Mouse (Mus musculus): ENCODE measurements around the gene Prpf3. TPM values are rescaled to one million over a fixed set of nuclear protein-coding genes. Genes with fewer than 3 reads are reported as not detected.

The Prpf3 gene
- polyA plus RNA-seq, 1 experiment from 2014 or later, result 36.1 TPM

GRCm38 (mm10) chr3:95851317-95851716 is 4.4 kb downstream of the Prpf3 start:
- no peak overlapping the region for H3K27ac ChIP-seq (replicated peaks)
- WGBS, result 97% methylated on average over 8 of the region's 8 CpGs
- H3K4me1 ChIP-seq (replicated peaks), result peaks cover 12% of the 10 kb centered on the region
- H3K36me3 ChIP-seq, result peaks cover 69% of the 10 kb centered on the region
- no peak overlapping the region for H3K4me3 ChIP-seq
- no peaks in the 10 kb centered on the region for H3K9me3 ChIP-seq
- H3K27me3 ChIP-seq, result no peaks in the 10 kb centered on the region
- ATAC-seq (ENCODE audit: low read depth), result no peak
- H3K9ac ChIP-seq, result no peak overlapping the region
- H3K4me2 ChIP-seq, result no peak overlapping the region

GRCm38 (mm10) chr3:95850611-95851010 is 5.1 kb downstream of the Prpf3 start:
- WGBS, result 92% methylated on average over 4 of the region's 4 CpGs

GRCm38 (mm10) chr3:95842503-95843214 is 13.0 kb downstream of the Prpf3 start:
- H3K4me3 ChIP-seq, result no peak overlapping the region
- H3K9me3 ChIP-seq, result no peaks in the 10 kb centered on the region
- no peaks in the 10 kb centered on the region for H3K4me1 ChIP-seq (replicated peaks)
- peaks cover 92% of the 10 kb centered on the region for H3K36me3 ChIP-seq
- no peak for ATAC-seq (ENCODE audit: low read depth)
- H3K9ac ChIP-seq, result no peak overlapping the region
- H3K4me2 ChIP-seq, result no peak overlapping the region
- no peaks in the 10 kb centered on the region for H3K27me3 ChIP-seq
- WGBS, result 89% methylated on average over 3 of the region's 3 CpGs
- H3K27ac ChIP-seq (replicated peaks), result no peak overlapping the region

More at GRCm38 (mm10) chr3:95850611-95851010, 5.1 kb downstream of the Prpf3 start:
- no peak for ATAC-seq (ENCODE audit: low read depth)
- Histone ChIP-seq H3K27me3 (no peaks in the 10 kb centered on the region), H3K9me3 (no peaks in the 10 kb centered on the region), H3K27ac (replicated peaks) (no peak overlapping the region), H3K9ac (no peak overlapping the region), H3K4me3 (no peak overlapping the region), H3K4me1 (replicated peaks) (peaks cover 9% of the 10 kb centered on the region), H3K4me2 (no peak overlapping the region), H3K36me3 (peaks cover 76% of the 10 kb centered on the region)

- H3K4me2 ChIP-seq, result no peak overlapping the region
- no peaks in the 10 kb centered on the region for H3K9me3 ChIP-seq
- no peak for ATAC-seq (ENCODE audit: low read depth)
- H3K9ac ChIP-seq, result no peak overlapping the region
- no peak overlapping the region for H3K27ac ChIP-seq (replicated peaks)
- H3K4me3 ChIP-seq, result no peak overlapping the region
- no peaks in the 10 kb centered on the region for H3K27me3 ChIP-seq
- peaks cover 88% of the 10 kb centered on the region for H3K36me3 ChIP-seq
- WGBS, result 95% methylated on average over 2 of the region's 2 CpGs
- H3K4me1 ChIP-seq (replicated peaks), result no peaks in the 10 kb centered on the region
Observed at GRCm38 (mm10) chr3:95839250-95839649, 16.4 kb downstream of the Prpf3 start.

- Histone ChIP-seq H3K9me3 (no peaks in the 10 kb centered on the region), H3K36me3 (peaks cover 66% of the 10 kb centered on the region), H3K27ac (replicated peaks) (no peak overlapping the region), H3K4me2 (no peak overlapping the region), H3K4me1 (replicated peaks) (no peaks in the 10 kb centered on the region), H3K27me3 (no peaks in the 10 kb centered on the region), H3K9ac (no peak overlapping the region), H3K4me3 (no peak overlapping the region)
- WGBS, result 97% methylated on average over 4 of the region's 4 CpGs
- no peak for ATAC-seq (ENCODE audit: low read depth)
Observed at GRCm38 (mm10) chr3:95829053-95829452, 26.6 kb downstream of the Prpf3 start.

- no peak overlapping the region for H3K4me3 ChIP-seq
- H3K9me3 ChIP-seq, result no peaks in the 10 kb centered on the region
- H3K27me3 ChIP-seq, result no peaks in the 10 kb centered on the region
- H3K27ac ChIP-seq (replicated peaks), result no peak overlapping the region
- no peak for ATAC-seq (ENCODE audit: low read depth)
- no peaks in the 10 kb centered on the region for H3K4me1 ChIP-seq (replicated peaks)
- H3K36me3 ChIP-seq, result peaks cover 38% of the 10 kb centered on the region
- no peak overlapping the region for H3K9ac ChIP-seq
- WGBS, result 58% methylated on average over 2 of the region's 2 CpGs
- no peak overlapping the region for H3K4me2 ChIP-seq
Observed at GRCm38 (mm10) chr3:95826275-95826674, 29.4 kb downstream of the Prpf3 start.

- ATAC-seq (ENCODE audit: low read depth), result peak; percentile 26
- Histone ChIP-seq H3K4me1 (replicated peaks) (peaks cover 33% of the 10 kb centered on the region), H3K9ac (peak overlapping the region; percentile 78), H3K4me2 (peak overlapping the region; percentile 60), H3K4me3 (peak overlapping the region; percentile 69), H3K9me3 (no peaks in the 10 kb centered on the region), H3K27me3 (no peaks in the 10 kb centered on the region), H3K36me3 (no peaks in the 10 kb centered on the region), H3K27ac (replicated peaks) (peak overlapping the region; percentile 100)
- WGBS, result 39% methylated on average over 10 of the region's 10 CpGs
Observed at GRCm38 (mm10) chr3:95820046-95821010, 35.4 kb downstream of the Prpf3 start.

GRCm38 (mm10) chr3:95819351-95819985 is 36.2 kb downstream of the Prpf3 start:
- Histone ChIP-seq H3K4me3 (peak overlapping the region; percentile 69), H3K4me1 (replicated peaks) (peaks cover 36% of the 10 kb centered on the region), H3K9me3 (no peaks in the 10 kb centered on the region), H3K27me3 (no peaks in the 10 kb centered on the region), H3K9ac (peak overlapping the region; percentile 78), H3K4me2 (peak overlapping the region; percentile 60), H3K27ac (replicated peaks) (peak overlapping the region; percentile 100), H3K36me3 (no peaks in the 10 kb centered on the region)
- peak; percentile 97 for ATAC-seq (ENCODE audit: low read depth)
- WGBS, result under 1% methylated on average over 49 of the region's 49 CpGs

- no peaks in the 10 kb centered on the region for H3K36me3 ChIP-seq
- H3K27me3 ChIP-seq, result no peaks in the 10 kb centered on the region
- peak; percentile 73 for ATAC-seq (ENCODE audit: low read depth)
- H3K9me3 ChIP-seq, result no peaks in the 10 kb centered on the region
- H3K4me3 ChIP-seq, result peak within 1 kb of the TSS; percentile 69
- H3K4me2 ChIP-seq, result peak within 1 kb of the TSS; percentile 68
- WGBS, result under 1% methylated on average over 58 of the region's 60 CpGs
- peaks cover 36% of the 10 kb centered on the region for H3K4me1 ChIP-seq (replicated peaks)
- peak within 1 kb of the TSS; percentile 100 for H3K27ac ChIP-seq (replicated peaks)
- H3K9ac ChIP-seq, result peak within 1 kb of the TSS; percentile 97
Observed at GRCm38 (mm10) chr3:95818571-95819288, 37.0 kb downstream of the Prpf3 start, which contains the start of gene Rprd2. Rprd2 (minus strand) TSS chr3:95818863.

GRCm38 (mm10) chr3:95818026-95818511 is 37.6 kb downstream of the Prpf3 start:
- Histone ChIP-seq H3K4me1 (replicated peaks) (peaks cover 36% of the 10 kb centered on the region), H3K36me3 (no peaks in the 10 kb centered on the region), H3K27me3 (no peaks in the 10 kb centered on the region), H3K27ac (replicated peaks) (peak overlapping the region; percentile 100), H3K9ac (peak overlapping the region; percentile 97), H3K9me3 (no peaks in the 10 kb centered on the region), H3K4me3 (peak overlapping the region; percentile 69), H3K4me2 (peak overlapping the region; percentile 68)
- ATAC-seq (ENCODE audit: low read depth), result 0 out of 2 replicates have a peak, but pooled peaks have one; percentile 4
- WGBS, result under 1% methylated on average over 21 of the region's 21 CpGs

- Histone ChIP-seq H3K27ac (replicated peaks) (no peak overlapping the region), H3K36me3 (peaks cover 4% of the 10 kb centered on the region; the same call in 1 of the 2 replicates), H3K9ac (peak overlapping the region; percentile 50), H3K27me3 (no peaks in the 10 kb centered on the region), H3K4me3 (peak overlapping the region; percentile 69), H3K4me1 (replicated peaks) (peaks cover 36% of the 10 kb centered on the region), H3K4me2 (peak overlapping the region; percentile 68), H3K9me3 (no peaks in the 10 kb centered on the region)
- WGBS, result 94% methylated on average over 3 of the region's 3 CpGs
- ATAC-seq (ENCODE audit: low read depth), result no peak
Observed at GRCm38 (mm10) chr3:95816681-95817080, 39.0 kb downstream of the Prpf3 start.

Data from neural tube, embryonic 13.5 days (tissue).